Mouse (Mus musculus): Measurements from ENCODE around the gene Cpeb4. TPM values are rescaled to one million over a fixed set of nuclear protein-coding genes. Genes with fewer than 3 reads are reported as not detected.

The Cpeb4 gene
- polyA plus RNA-seq, 1 experiment from 2014 or later, result 14.6 TPM

- Histone ChIP-seq H3K36me3 (no peaks in the 10 kb centered on the region; the same call in 1 of the 2 replicates), H3K9ac (replicated peaks) (no peak overlapping the region), H3K4me1 (peaks cover 6% of the 10 kb centered on the region; the same call in 1 of the 2 replicates), H3K27me3 (no peaks in the 10 kb centered on the region), H3K9me3 (no peaks in the 10 kb centered on the region), H3K27ac (replicated peaks) (no peak overlapping the region), H3K4me2 (replicated peaks) (no peak overlapping the region), H3K4me3 (no peak overlapping the region)
- no peak for ATAC-seq (ENCODE audit: low FRiP score, low read depth)
- WGBS, result 95% methylated on average over 1 of the region's 1 CpGs
These were observed 11.7 kb downstream of the Cpeb4 start for GRCm38 (mm10) chr11:31883671-31884070.

- Histone ChIP-seq H3K9me3 (no peaks in the 10 kb centered on the region), H3K27me3 (no peaks in the 10 kb centered on the region), H3K36me3 (no peaks in the 10 kb centered on the region; the same call in 1 of the 2 replicates), H3K9ac (replicated peaks) (no peak overlapping the region), H3K4me1 (peaks cover 6% of the 10 kb centered on the region; the same call in 1 of the 2 replicates), H3K4me3 (no peak overlapping the region), H3K4me2 (replicated peaks) (no peak overlapping the region), H3K27ac (replicated peaks) (no peak overlapping the region)
- ATAC-seq (ENCODE audit: low FRiP score, low read depth), result no peak
- 74% methylated on average over 1 of the region's 1 CpGs for WGBS
These were observed 13.8 kb downstream of the Cpeb4 start for GRCm38 (mm10) chr11:31885765-31886164.

- ATAC-seq (ENCODE audit: low FRiP score, low read depth), result no peak
- H3K9me3 ChIP-seq, result no peaks in the 10 kb centered on the region
- H3K4me1 ChIP-seq, result no peaks in the 10 kb centered on the region
- H3K9ac ChIP-seq (replicated peaks), result no peak overlapping the region
- H3K4me3 ChIP-seq, result no peak overlapping the region
- 82% methylated on average over 1 of the region's 1 CpGs for WGBS
- H3K27ac ChIP-seq (replicated peaks), result no peak overlapping the region
- H3K27me3 ChIP-seq, result no peaks in the 10 kb centered on the region
- no peaks in the 10 kb centered on the region for H3K36me3 ChIP-seq
- H3K4me2 ChIP-seq (replicated peaks), result no peak overlapping the region
These were observed 16.2 kb downstream of the Cpeb4 start for GRCm38 (mm10) chr11:31888229-31888628.

GRCm38 (mm10) chr11:31892152-31892551 lies 20.1 kb downstream of the Cpeb4 start:
- WGBS, result 67% methylated on average over 3 of the region's 3 CpGs
- Histone ChIP-seq H3K27me3 (no peaks in the 10 kb centered on the region), H3K4me3 (no peak overlapping the region), H3K9me3 (no peaks in the 10 kb centered on the region), H3K9ac (replicated peaks) (no peak overlapping the region), H3K36me3 (no peaks in the 10 kb centered on the region), H3K4me1 (no peaks in the 10 kb centered on the region), H3K4me2 (replicated peaks) (no peak overlapping the region), H3K27ac (replicated peaks) (no peak overlapping the region)
- no peak for ATAC-seq (ENCODE audit: low FRiP score, low read depth)

- 68% methylated on average over 2 of the region's 2 CpGs for WGBS
- Histone ChIP-seq H3K36me3 (no peaks in the 10 kb centered on the region), H3K4me3 (no peak overlapping the region), H3K27ac (replicated peaks) (no peak overlapping the region), H3K9me3 (no peaks in the 10 kb centered on the region), H3K4me1 (no peaks in the 10 kb centered on the region), H3K9ac (replicated peaks) (no peak overlapping the region), H3K27me3 (no peaks in the 10 kb centered on the region), H3K4me2 (replicated peaks) (no peak overlapping the region)
- no peak for ATAC-seq (ENCODE audit: low FRiP score, low read depth)
These were observed 21.6 kb downstream of the Cpeb4 start for GRCm38 (mm10) chr11:31893639-31894038.

- H3K4me3 ChIP-seq, result no peak overlapping the region
- H3K9ac ChIP-seq (replicated peaks), result no peak overlapping the region
- no peaks in the 10 kb centered on the region for H3K27me3 ChIP-seq
- no peaks in the 10 kb centered on the region for H3K36me3 ChIP-seq
- H3K4me2 ChIP-seq (replicated peaks), result no peak overlapping the region
- H3K27ac ChIP-seq (replicated peaks), result no peak overlapping the region
- no peak for ATAC-seq (ENCODE audit: low FRiP score, low read depth)
- no peaks in the 10 kb centered on the region for H3K9me3 ChIP-seq
- 78% methylated on average over 4 of the region's 4 CpGs for WGBS
- H3K4me1 ChIP-seq, result no peaks in the 10 kb centered on the region
These were observed 24.2 kb downstream of the Cpeb4 start for GRCm38 (mm10) chr11:31896065-31896792.

GRCm38 (mm10) chr11:31896905-31897304 lies 24.9 kb downstream of the Cpeb4 start:
- Histone ChIP-seq H3K9ac (replicated peaks) (no peak overlapping the region), H3K4me2 (replicated peaks) (no peak overlapping the region), H3K9me3 (no peaks in the 10 kb centered on the region), H3K4me3 (no peak overlapping the region), H3K36me3 (no peaks in the 10 kb centered on the region), H3K27me3 (no peaks in the 10 kb centered on the region), H3K4me1 (no peaks in the 10 kb centered on the region), H3K27ac (replicated peaks) (no peak overlapping the region)
- ATAC-seq (ENCODE audit: low FRiP score, low read depth), result no peak
- WGBS, result 94% methylated on average over 3 of the region's 3 CpGs

GRCm38 (mm10) chr11:31899166-31899565 lies 27.2 kb downstream of the Cpeb4 start:
- Histone ChIP-seq H3K9ac (replicated peaks) (no peak overlapping the region), H3K27ac (replicated peaks) (no peak overlapping the region), H3K27me3 (no peaks in the 10 kb centered on the region), H3K36me3 (no peaks in the 10 kb centered on the region), H3K9me3 (no peaks in the 10 kb centered on the region), H3K4me2 (replicated peaks) (no peak overlapping the region), H3K4me3 (no peak overlapping the region), H3K4me1 (no peaks in the 10 kb centered on the region)
- ATAC-seq (ENCODE audit: low FRiP score, low read depth), result no peak

GRCm38 (mm10) chr11:31900736-31901135 lies 28.7 kb downstream of the Cpeb4 start:
- no peak overlapping the region for H3K4me3 ChIP-seq
- 25% methylated on average over 1 of the region's 1 CpGs for WGBS
- H3K36me3 ChIP-seq, result no peaks in the 10 kb centered on the region

GRCm38 (mm10) chr11:31902251-31903001 lies 30.4 kb downstream of the Cpeb4 start:
- Histone ChIP-seq H3K9ac (replicated peaks) (no peak overlapping the region), H3K4me1 (no peaks in the 10 kb centered on the region), H3K9me3 (no peaks in the 10 kb centered on the region), H3K36me3 (no peaks in the 10 kb centered on the region), H3K27me3 (no peaks in the 10 kb centered on the region), H3K4me3 (no peak overlapping the region), H3K4me2 (replicated peaks) (no peak overlapping the region), H3K27ac (replicated peaks) (no peak overlapping the region)
- WGBS, result 88% methylated on average over 1 of the region's 1 CpGs
- ATAC-seq (ENCODE audit: low FRiP score, low read depth), result no peak

More at GRCm38 (mm10) chr11:31900736-31901135, 28.7 kb downstream of the Cpeb4 start:
- Histone ChIP-seq H3K4me2 (replicated peaks) (no peak overlapping the region), H3K4me1 (no peaks in the 10 kb centered on the region), H3K9me3 (no peaks in the 10 kb centered on the region), H3K9ac (replicated peaks) (no peak overlapping the region), H3K27ac (replicated peaks) (no peak overlapping the region), H3K27me3 (no peaks in the 10 kb centered on the region)
- ATAC-seq (ENCODE audit: low FRiP score, low read depth), result no peak

GRCm38 (mm10) chr11:31906499-31906898 lies 34.5 kb downstream of the Cpeb4 start:
- no peak overlapping the region for H3K4me3 ChIP-seq
- H3K9ac ChIP-seq (replicated peaks), result no peak overlapping the region
- H3K27ac ChIP-seq (replicated peaks), result no peak overlapping the region
- H3K27me3 ChIP-seq, result no peaks in the 10 kb centered on the region
- H3K4me2 ChIP-seq (replicated peaks), result no peak overlapping the region
- ATAC-seq (ENCODE audit: low FRiP score, low read depth), result no peak
- H3K9me3 ChIP-seq, result no peaks in the 10 kb centered on the region
- H3K4me1 ChIP-seq, result no peaks in the 10 kb centered on the region
- no peaks in the 10 kb centered on the region for H3K36me3 ChIP-seq

- Histone ChIP-seq H3K4me3 (no peak overlapping the region), H3K36me3 (no peaks in the 10 kb centered on the region), H3K4me1 (no peaks in the 10 kb centered on the region), H3K27ac (replicated peaks) (no peak overlapping the region), H3K27me3 (no peaks in the 10 kb centered on the region), H3K9ac (replicated peaks) (no peak overlapping the region), H3K9me3 (no peaks in the 10 kb centered on the region), H3K4me2 (replicated peaks) (no peak overlapping the region)
- WGBS, result 67% methylated on average over 1 of the region's 1 CpGs
- no peak for ATAC-seq (ENCODE audit: low FRiP score, low read depth)
These were observed 35.6 kb downstream of the Cpeb4 start for GRCm38 (mm10) chr11:31907650-31908049.
